Mouse (Mus musculus): ENCODE results near the gene Rpl13.
A peak's percentile ranks its signal among the peaks of the same experiment; 100 is the strongest.

The Rpl13 gene

GRCm38 (mm10) chr8:123108953-123109352 lies 6.8 kb downstream of the Rpl13 start:
- no peak for DNase-seq

- DNase-seq, result peak; percentile 38
These were observed 8.5 kb downstream of the Rpl13 start for GRCm38 (mm10) chr8:123110649-123111048.

GRCm38 (mm10) chr8:123112892-123113291 lies 10.7 kb downstream of the Rpl13 start:
- no peak for DNase-seq

- no peak for DNase-seq
These were observed 11.8 kb downstream of the Rpl13 start for GRCm38 (mm10) chr8:123113908-123114469.

GRCm38 (mm10) chr8:123114644-123115043 lies 12.5 kb downstream of the Rpl13 start:
- no peak for DNase-seq

- peak; percentile 39 for DNase-seq
These were observed 15.1 kb downstream of the Rpl13 start, which contains the start of gene Cpne7 for GRCm38 (mm10) chr8:123117127-123117731. TSS of gene Cpne7 (plus strand) at chr8:123117374.

- no peak for DNase-seq
These were observed 15.6 kb downstream of the Rpl13 start for GRCm38 (mm10) chr8:123117744-123118143.

GRCm38 (mm10) chr8:123122059-123122458 lies 19.9 kb downstream of the Rpl13 start:
- no peak for DNase-seq

GRCm38 (mm10) chr8:123122670-123123069 lies 20.5 kb downstream of the Rpl13 start:
- no peak for DNase-seq

- DNase-seq, result no peak
These were observed 24.2 kb downstream of the Rpl13 start for GRCm38 (mm10) chr8:123126193-123126816.

GRCm38 (mm10) chr8:123131041-123131440 lies 28.9 kb downstream of the Rpl13 start:
- no peak for DNase-seq

- DNase-seq, result no peak
These were observed 30.8 kb downstream of the Rpl13 start for GRCm38 (mm10) chr8:123132953-123133352.

- DNase-seq, result no peak
These were observed 32.1 kb downstream of the Rpl13 start for GRCm38 (mm10) chr8:123134149-123134713.

- no peak for DNase-seq
These were observed 33.3 kb downstream of the Rpl13 start for GRCm38 (mm10) chr8:123135406-123135805.

GRCm38 (mm10) chr8:123135806-123136205 lies 33.7 kb downstream of the Rpl13 start:
- no peak for DNase-seq

- DNase-seq, result no peak
These were observed 34.1 kb downstream of the Rpl13 start for GRCm38 (mm10) chr8:123136287-123136686.

- DNase-seq, result peak; percentile 38
These were observed 35.5 kb downstream of the Rpl13 start for GRCm38 (mm10) chr8:123137645-123138077.

GRCm38 (mm10) chr8:123138741-123139140 lies 36.6 kb downstream of the Rpl13 start:
- DNase-seq, result no peak

- peak; percentile 34 for DNase-seq
These were observed 39.8 kb downstream of the Rpl13 start for GRCm38 (mm10) chr8:123141741-123142462.

GRCm38 (mm10) chr8:123145279-123145678 lies 43.1 kb downstream of the Rpl13 start:
- DNase-seq, result no peak

- no peak for DNase-seq
These were observed 44.2 kb downstream of the Rpl13 start for GRCm38 (mm10) chr8:123146390-123146789.

- DNase-seq, result no peak
These were observed 48.6 kb downstream of the Rpl13 start for GRCm38 (mm10) chr8:123150737-123151171.

All from right cerebral cortex, postnatal 4 days (tissue).